Mouse (Mus musculus): ENCODE data around the gene 9930021J03Rik.

The 9930021J03Rik gene

GRCm38 (mm10) chr19:29696309-29696708, 109.5 kb downstream of the 9930021J03Rik start:
- DNase-seq (ENCODE audit: low spot score in 2 of 2) = peak in 1 of 2 experiments; percentile 17

GRCm38 (mm10) chr19:29695071-29695470, 110.7 kb downstream of the 9930021J03Rik start:
- no peak for DNase-seq (ENCODE audit: low spot score in 2 of 2)

- DNase-seq (ENCODE audit: low spot score in 2 of 2) = peak; percentile 90 to 91
Measured at GRCm38 (mm10) chr19:29683844-29684540, 121.8 kb downstream of the 9930021J03Rik start.

GRCm38 (mm10) chr19:29680182-29681152, 125.3 kb downstream of the 9930021J03Rik start:
- no peak for DNase-seq (ENCODE audit: low spot score in 2 of 2)

GRCm38 (mm10) chr19:29678181-29678778, 127.5 kb downstream of the 9930021J03Rik start:
- DNase-seq (ENCODE audit: low spot score in 2 of 2) = no peak

- DNase-seq (ENCODE audit: low spot score in 2 of 2) = no peak
Measured at GRCm38 (mm10) chr19:29676479-29677193, 129.2 kb downstream of the 9930021J03Rik start.

- no peak for DNase-seq (ENCODE audit: low spot score in 2 of 2)
Measured at GRCm38 (mm10) chr19:29675562-29676078, 130.2 kb downstream of the 9930021J03Rik start.

GRCm38 (mm10) chr19:29674946-29675345, 130.8 kb downstream of the 9930021J03Rik start:
- DNase-seq (ENCODE audit: low spot score in 2 of 2) = no peak

GRCm38 (mm10) chr19:29672660-29673059, 133.1 kb downstream of the 9930021J03Rik start:
- no peak for DNase-seq (ENCODE audit: low spot score in 2 of 2)

GRCm38 (mm10) chr19:29671160-29671559, 134.6 kb downstream of the 9930021J03Rik start:
- DNase-seq (ENCODE audit: low spot score in 2 of 2) = no peak

GRCm38 (mm10) chr19:29670247-29670646, 135.5 kb downstream of the 9930021J03Rik start:
- DNase-seq (ENCODE audit: low spot score in 2 of 2) = no peak

- no peak for DNase-seq (ENCODE audit: low spot score in 2 of 2)
Measured at GRCm38 (mm10) chr19:29668135-29668534, 137.7 kb downstream of the 9930021J03Rik start.

GRCm38 (mm10) chr19:29666965-29667594, 138.7 kb downstream of the 9930021J03Rik start:
- DNase-seq (ENCODE audit: low spot score in 2 of 2) = no peak

- no peak for DNase-seq (ENCODE audit: low spot score in 2 of 2)
Measured at GRCm38 (mm10) chr19:29666164-29666563, 139.6 kb downstream of the 9930021J03Rik start.

- DNase-seq (ENCODE audit: low spot score in 2 of 2) = no peak
Measured at GRCm38 (mm10) chr19:29664934-29665333, 140.9 kb downstream of the 9930021J03Rik start.
